Mouse (Mus musculus) forebrain, postnatal 0 days (tissue): ENCODE data around the gene Numbl. TPM values are rescaled to one million over a fixed set of nuclear protein-coding genes. Genes with fewer than 3 reads are reported as not detected.

Experiments
- ATAC-seq: fragments of 200-750 bp; cut with Nextera tagmentation; 2 replicates; pipeline ENCODE4 v1.8.0; 2017; ENCODE audit warnings: mild to moderate bottlenecking, moderate library complexity
- DNase-seq: peaks from one replicate; pipeline ENCODE4 v3.0.0-alpha.2; 2015
- H3K27ac ChIP-seq: fragments of 300-500 bp; sonication (generic); 2 replicates; pipeline ENCODE4 v1.5.1; 2014; ENCODE audit warnings: low read depth, mild to moderate bottlenecking, antibody characterized with exemption, low read length, moderate library complexity, mixed read lengths
- H3K27me3 ChIP-seq: fragments of 300-500 bp; sonication (generic); 2 replicates; pipeline ENCODE4 v1.6.1; 2014; ENCODE audit warnings: mild to moderate bottlenecking, low read length, mixed read lengths; ENCODE audit not compliant: insufficient read depth
- H3K36me3 ChIP-seq: fragments of 300-500 bp; sonication (generic); 2 replicates; pipeline ENCODE4 v1.6.1; 2014; ENCODE audit warnings: mild to moderate bottlenecking, moderate library complexity; ENCODE audit not compliant: insufficient read depth
- H3K4me1 ChIP-seq: fragments of 300-500 bp; sonication (generic); 2 replicates; pipeline ENCODE4 v1.6.1; 2014; ENCODE audit warnings: antibody characterized with exemption; ENCODE audit not compliant: insufficient read depth
- H3K4me2 ChIP-seq: fragments of 300-500 bp; sonication (generic); 2 replicates; pipeline ENCODE4 v1.6.1; 2014; ENCODE audit warnings: low read depth, mild to moderate bottlenecking, moderate library complexity
- H3K4me3 ChIP-seq: fragments of 300-500 bp; sonication (generic); 2 replicates; pipeline ENCODE4 v1.5.1; 2014; ENCODE audit warnings: low read depth, low read length, mixed read lengths
- H3K9ac ChIP-seq: fragments of 300-500 bp; sonication (generic); 2 replicates; pipeline ENCODE4 v1.6.1; 2014; ENCODE audit warnings: mild to moderate bottlenecking
- H3K9me3 ChIP-seq: fragments of 300-500 bp; sonication (generic); 2 replicates; pipeline ENCODE4 v1.6.1; 2016; ENCODE audit warnings: low read length
- CTCF ChIP-seq: sonication (generic); IDR thresholded peaks from 2 replicates; pipeline ENCODE4 v1.5.1; 2016; ENCODE audit warnings: antibody characterized with exemption, control low read depth, low read depth
- WGBS: fragments of 180-500 bp; shearing (Covaris S2); extraction: QIAGEN DNeasy Blood & Tissue Kit; methylation state at CpG from one replicate; pipeline ENCODE4 v1.1.7; 2014; 5-methylcytosine and 5-hydroxymethylcytosine counted together
- polyA plus RNA-seq: library from polyadenylated mRNA; unstranded; fragments of >200 nt; fragmentation: Nextera tagmentation; extraction: Ambion mirVana; gene quantifications from 2 replicates; pipeline ENCODE4 v1.2.1, GENCODE M21; 2015
- total RNA-seq: library from RNA; depleted of rRNA; stranded (reverse); fragments of >200 nt; gene quantifications from 2 replicates; pipeline ENCODE4 v1.2.3, GENCODE M21; 2014

The Numbl gene
- total and polyA plus RNA-seq, 2 experiments from 2014 or later, result 51.7 to 86.4 TPM

- Histone ChIP-seq H3K27me3 (peaks cover 8% of the 10 kb centered on the region), H3K4me2 (no peak overlapping the region), H3K9me3 (no peaks in the 10 kb centered on the region), H3K4me1 (no peaks in the 10 kb centered on the region), H3K4me3 (no peak overlapping the region), H3K27ac (no peak overlapping the region), H3K9ac (no peak overlapping the region), H3K36me3 (peaks cover 12% of the 10 kb centered on the region; the same call in 1 of the 2 replicates)
- WGBS, result 35% methylated on average over 13 of the region's 13 CpGs
- DNase-seq (no peak), ATAC-seq (no peak)
- TF ChIP-seq CTCF, result no peak
Observed at GRCm38 (mm10) chr7:27322291-27322690, 64.1 kb downstream of the Numbl start.

GRCm38 (mm10) chr7:27323001-27323400 is 64.8 kb downstream of the Numbl start:
- no peak overlapping the region for H3K9ac ChIP-seq
- H3K4me2 ChIP-seq, result no peak overlapping the region
- H3K4me1 ChIP-seq, result no peaks in the 10 kb centered on the region
- DNase-seq (no peak), ATAC-seq (no peak)
- no peak overlapping the region for H3K27ac ChIP-seq
- WGBS, result 88% methylated on average over 5 of the region's 5 CpGs
- H3K36me3 ChIP-seq, result peaks cover 14% of the 10 kb centered on the region; the same call in 1 of the 2 replicates
- H3K27me3 ChIP-seq, result peaks cover 15% of the 10 kb centered on the region
- no peak for TF ChIP-seq CTCF
- no peak overlapping the region for H3K4me3 ChIP-seq
- H3K9me3 ChIP-seq, result no peaks in the 10 kb centered on the region

- DNase-seq, result no peak
- TF ChIP-seq CTCF, result no peak
- WGBS, result 96% methylated on average over 11 of the region's 11 CpGs
- no peaks in the 10 kb centered on the region for H3K9me3 ChIP-seq
- ATAC-seq, result no peak
- H3K4me3 ChIP-seq, result no peak overlapping the region
- H3K4me1 ChIP-seq, result no peaks in the 10 kb centered on the region
- H3K27ac ChIP-seq, result no peak overlapping the region
- peaks cover 26% of the 10 kb centered on the region for H3K27me3 ChIP-seq
- H3K4me2 ChIP-seq, result no peak overlapping the region
- H3K36me3 ChIP-seq, result peaks cover 12% of the 10 kb centered on the region; the same call in 1 of the 2 replicates
- no peak overlapping the region for H3K9ac ChIP-seq
Observed at GRCm38 (mm10) chr7:27324161-27324560, 65.9 kb downstream of the Numbl start.

- Histone ChIP-seq H3K27ac (no peak overlapping the region), H3K9me3 (no peaks in the 10 kb centered on the region), H3K36me3 (peaks cover 8% of the 10 kb centered on the region; the same call in 1 of the 2 replicates), H3K27me3 (peaks cover 34% of the 10 kb centered on the region), H3K4me3 (no peak overlapping the region), H3K4me2 (no peak overlapping the region), H3K4me1 (no peaks in the 10 kb centered on the region; the same call in 1 of the 2 replicates), H3K9ac (no peak overlapping the region)
- ATAC-seq (no peak), DNase-seq (no peak)
- WGBS, result 60% methylated on average over 18 of the region's 20 CpGs
- no peak for TF ChIP-seq CTCF
Observed at GRCm38 (mm10) chr7:27324928-27325327, 66.7 kb downstream of the Numbl start.

GRCm38 (mm10) chr7:27325697-27326096 is 67.5 kb downstream of the Numbl start:
- H3K9ac ChIP-seq, result no peak overlapping the region
- TF ChIP-seq CTCF, result no peak
- no peak overlapping the region for H3K27ac ChIP-seq
- H3K4me2 ChIP-seq, result peak overlapping the region; percentile 6; the same call in 1 of the 2 replicates
- peak overlapping the region; percentile 5; the same call in 1 of the 2 replicates for H3K4me3 ChIP-seq
- ATAC-seq (peak; percentile 34), DNase-seq (no peak)
- peaks cover 8% of the 10 kb centered on the region; the same call in 1 of the 2 replicates for H3K36me3 ChIP-seq
- H3K27me3 ChIP-seq, result peaks cover 41% of the 10 kb centered on the region
- H3K9me3 ChIP-seq, result no peaks in the 10 kb centered on the region
- peaks cover 3% of the 10 kb centered on the region; the same call in 1 of the 2 replicates for H3K4me1 ChIP-seq
- 10% methylated on average over 24 of the region's 24 CpGs for WGBS

- WGBS, result 48% methylated on average over 34 of the region's 34 CpGs
- ATAC-seq (no peak), DNase-seq (no peak)
- H3K9ac ChIP-seq, result no peak overlapping the region
- peaks cover 47% of the 10 kb centered on the region for H3K27me3 ChIP-seq
- TF ChIP-seq CTCF, result no peak; the same call in 1 of the 2 replicates
- no peak overlapping the region for H3K4me2 ChIP-seq
- H3K4me3 ChIP-seq, result no peak overlapping the region
- H3K9me3 ChIP-seq, result no peaks in the 10 kb centered on the region
- peaks cover 8% of the 10 kb centered on the region; the same call in 1 of the 2 replicates for H3K36me3 ChIP-seq
- H3K4me1 ChIP-seq, result peaks cover 6% of the 10 kb centered on the region; the same call in 1 of the 2 replicates
- no peak overlapping the region for H3K27ac ChIP-seq
Observed at GRCm38 (mm10) chr7:27326101-27326880, 68.1 kb downstream of the Numbl start.

GRCm38 (mm10) chr7:27327500-27327899 is 69.3 kb downstream of the Numbl start:
- DNase-seq (no peak), ATAC-seq (no peak)
- H3K9ac ChIP-seq, result no peak overlapping the region
- TF ChIP-seq CTCF, result no peak; the same call in 1 of the 2 replicates
- WGBS, result 93% methylated on average over 8 of the region's 8 CpGs
- no peak overlapping the region for H3K4me2 ChIP-seq
- H3K36me3 ChIP-seq, result peaks cover 8% of the 10 kb centered on the region; the same call in 1 of the 2 replicates
- H3K4me3 ChIP-seq, result no peak overlapping the region
- no peaks in the 10 kb centered on the region for H3K9me3 ChIP-seq
- peaks cover 6% of the 10 kb centered on the region; the same call in 1 of the 2 replicates for H3K4me1 ChIP-seq
- H3K27me3 ChIP-seq, result peaks cover 58% of the 10 kb centered on the region
- no peak overlapping the region for H3K27ac ChIP-seq
